Mouse (Mus musculus): ENCODE data around the gene H2-Q7. TPM values are rescaled to one million over a fixed set of nuclear protein-coding genes. Genes with fewer than 3 reads are reported as not detected.

Gene H2-Q7
- polyA plus RNA-seq, 1 experiment, result 2.6 TPM

- Histone ChIP-seq H3K27me3 (ENCODE audit: control insufficient read depth, insufficient read depth, low read length) (peaks cover 3% of the 10 kb centered on the region; the same call in 1 of the 2 replicates), H3K4me3 (replicated peaks; ENCODE audit: insufficient read depth, low read depth, low read length) (no peak within 1 kb of the TSS), H3K4me1 (ENCODE audit: control insufficient read depth, insufficient read depth, low read length) (no peaks in the 10 kb centered on the region), H3K27ac (ENCODE audit: insufficient read depth, low read length) (no peak within 1 kb of the TSS)
- TF ChIP-seq POLR2A (IDR thresholded peaks at IDR 0.05; ENCODE audit: borderline replicate concordance, insufficient read depth, low read length) (no peak), CTCF (IDR thresholded peaks at IDR 0.05; ENCODE audit: borderline replicate concordance, insufficient read depth, low read depth, low read length) (no peak)
- DNase-seq, result no peak
- WGBS, result 2% methylated on average over 80 of the region's 80 CpGs
These were observed 31.1 kb downstream of the H2-Q7 start, which contains the start of gene H2-Q10 for GRCm38 (mm10) chr17:35469842-35470751. Gene H2-Q10 (plus strand): TSS chr17:35470089.

DNA sequence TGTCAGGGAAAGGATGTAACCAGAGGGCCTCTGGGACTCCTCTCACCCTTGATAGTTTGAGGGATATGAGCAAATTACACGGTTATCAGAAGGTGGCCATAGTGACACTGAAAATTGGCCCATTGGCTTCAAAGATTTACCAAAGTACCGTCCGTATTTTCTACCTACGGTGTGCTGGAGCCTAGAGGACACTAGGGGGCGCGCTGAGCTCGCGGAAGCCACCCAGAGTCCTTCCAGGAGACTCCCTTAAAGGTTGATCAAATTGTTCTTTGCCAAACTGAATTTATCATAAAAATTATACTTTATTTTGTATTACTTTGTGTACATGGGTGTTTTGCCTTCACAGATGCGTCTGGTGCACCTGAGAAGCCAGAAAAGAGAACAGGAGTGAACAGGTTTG lies 45.1 kb downstream of the H2-Q7 start:
- Histone ChIP-seq H3K27ac (ENCODE audit: insufficient read depth, low read length) (no peak overlapping the region), H3K27me3 (ENCODE audit: control insufficient read depth, insufficient read depth, low read length) (no peaks in the 10 kb centered on the region), H3K4me3 (replicated peaks; ENCODE audit: insufficient read depth, low read depth, low read length) (no peak overlapping the region), H3K4me1 (ENCODE audit: control insufficient read depth, insufficient read depth, low read length) (no peaks in the 10 kb centered on the region)
- WGBS, result 1% methylated on average over 9 of the region's 9 CpGs
- TF ChIP-seq POLR2A (IDR thresholded peaks at IDR 0.05; ENCODE audit: borderline replicate concordance, insufficient read depth, low read length) (no peak), CTCF (IDR thresholded peaks at IDR 0.05; ENCODE audit: borderline replicate concordance, insufficient read depth, low read depth, low read length) (peak; percentile 82)
- peak; percentile 18 to 49 for DNase-seq

DNA sequence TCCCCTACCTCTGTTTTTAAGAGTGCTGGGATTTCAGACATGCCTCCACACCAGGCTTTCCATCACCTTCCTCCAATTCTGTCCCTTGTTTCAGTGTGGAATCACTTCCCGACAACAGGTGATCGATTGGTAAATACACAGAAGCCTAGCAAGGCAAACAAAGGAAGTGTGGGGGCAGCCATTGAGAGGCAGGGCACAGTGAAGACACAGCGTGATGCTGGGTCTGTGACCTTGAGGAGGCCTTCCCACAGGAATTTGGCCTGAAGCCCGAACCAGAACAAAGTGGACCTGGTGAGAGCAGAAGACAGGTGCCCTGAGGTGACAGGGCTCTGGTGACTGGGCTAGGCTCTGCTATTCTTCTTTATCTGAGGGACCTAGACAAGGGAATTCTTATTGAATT lies 46.7 kb downstream of the H2-Q7 start:
- 40% methylated on average over 4 of the region's 4 CpGs for WGBS
- no peak for DNase-seq
- H3K4me3 ChIP-seq (replicated peaks; ENCODE audit: insufficient read depth, low read depth, low read length), result no peak overlapping the region
- H3K27me3 ChIP-seq (ENCODE audit: control insufficient read depth, insufficient read depth, low read length), result no peaks in the 10 kb centered on the region
- H3K4me1 ChIP-seq (ENCODE audit: control insufficient read depth, insufficient read depth, low read length), result no peaks in the 10 kb centered on the region
- TF ChIP-seq POLR2A (IDR thresholded peaks at IDR 0.05; ENCODE audit: borderline replicate concordance, insufficient read depth, low read length) (no peak), CTCF (IDR thresholded peaks at IDR 0.05; ENCODE audit: borderline replicate concordance, insufficient read depth, low read depth, low read length) (no peak)
- no peak overlapping the region for H3K27ac ChIP-seq (ENCODE audit: insufficient read depth, low read length)

- 33% methylated on average over 10 of the region's 10 CpGs for WGBS
- H3K27me3 ChIP-seq (ENCODE audit: control insufficient read depth, insufficient read depth, low read length), result no peaks in the 10 kb centered on the region
- no peak for DNase-seq
- no peak overlapping the region for H3K4me3 ChIP-seq (replicated peaks; ENCODE audit: insufficient read depth, low read depth, low read length)
- H3K4me1 ChIP-seq (ENCODE audit: control insufficient read depth, insufficient read depth, low read length), result no peaks in the 10 kb centered on the region
- TF ChIP-seq CTCF (IDR thresholded peaks at IDR 0.05; ENCODE audit: borderline replicate concordance, insufficient read depth, low read depth, low read length) (no peak), POLR2A (IDR thresholded peaks at IDR 0.05; ENCODE audit: borderline replicate concordance, insufficient read depth, low read length) (no peak)
- H3K27ac ChIP-seq (ENCODE audit: insufficient read depth, low read length), result no peak overlapping the region
These were observed 47.8 kb downstream of the H2-Q7 start for GRCm38 (mm10) chr17:35486726-35487125.

DNA sequence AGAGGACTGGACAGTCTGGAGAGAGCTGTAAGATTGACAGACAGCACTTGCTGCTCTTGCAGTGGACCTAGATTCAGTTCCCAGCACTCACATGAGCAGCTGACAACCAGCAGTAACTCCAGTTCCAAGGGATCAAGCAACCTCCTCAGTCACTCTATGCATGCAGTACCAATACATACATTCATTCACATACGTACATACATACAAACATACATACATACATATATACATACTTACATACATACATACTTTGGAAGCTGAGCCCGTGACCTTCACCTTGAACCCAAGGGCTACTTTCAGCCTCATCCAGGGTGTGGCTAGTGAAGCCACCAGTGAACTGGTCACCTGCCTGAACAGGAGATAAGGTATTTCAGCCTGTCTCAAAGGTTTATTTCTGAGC lies 49.1 kb downstream of the H2-Q7 start:
- no peaks in the 10 kb centered on the region for H3K4me1 ChIP-seq (ENCODE audit: control insufficient read depth, insufficient read depth, low read length)
- no peak overlapping the region for H3K4me3 ChIP-seq (replicated peaks; ENCODE audit: insufficient read depth, low read depth, low read length)
- H3K27ac ChIP-seq (ENCODE audit: insufficient read depth, low read length), result no peak overlapping the region
- H3K27me3 ChIP-seq (ENCODE audit: control insufficient read depth, insufficient read depth, low read length), result no peaks in the 10 kb centered on the region
- TF ChIP-seq POLR2A (IDR thresholded peaks at IDR 0.05; ENCODE audit: borderline replicate concordance, insufficient read depth, low read length) (no peak), CTCF (IDR thresholded peaks at IDR 0.05; ENCODE audit: borderline replicate concordance, insufficient read depth, low read depth, low read length) (no peak)
- no peak for DNase-seq
- 97% methylated on average over 2 of the region's 2 CpGs for WGBS

GRCm38 (mm10) chr17:35490320-35490719 lies 51.4 kb downstream of the H2-Q7 start:
- Histone ChIP-seq H3K27ac (ENCODE audit: insufficient read depth, low read length) (no peak overlapping the region), H3K4me1 (ENCODE audit: control insufficient read depth, insufficient read depth, low read length) (no peaks in the 10 kb centered on the region), H3K4me3 (replicated peaks; ENCODE audit: insufficient read depth, low read depth, low read length) (no peak overlapping the region), H3K27me3 (ENCODE audit: control insufficient read depth, insufficient read depth, low read length) (no peaks in the 10 kb centered on the region)
- no peak for DNase-seq
- TF ChIP-seq POLR2A (IDR thresholded peaks at IDR 0.05; ENCODE audit: borderline replicate concordance, insufficient read depth, low read length) (no peak), CTCF (IDR thresholded peaks at IDR 0.05; ENCODE audit: borderline replicate concordance, insufficient read depth, low read depth, low read length) (no peak)
- WGBS, result 50% methylated on average over 5 of the region's 5 CpGs

Other genes with a start within 250 kb of the H2-Q7 start
- 0.34 and 0.38 TPM in 2 replicates for gene Ltb, start 244.7 kb upstream of the H2-Q7 start, polyA plus RNA-seq (2012; rRNA removed)
- not detected in 2 replicates for gene Tnf, start 237.1 kb upstream of the H2-Q7 start, polyA plus RNA-seq (2012; rRNA removed)
- 0.11 and 0.13 TPM in 2 replicates for gene Lta, start 233.8 kb upstream of the H2-Q7 start, polyA plus RNA-seq (2012; rRNA removed)
- not detected in 2 replicates for gene Gm16181, start 218.3 kb upstream of the H2-Q7 start, polyA plus RNA-seq (2012; rRNA removed)
- gene Atp6v1g2, start 205.5 kb upstream of the H2-Q7 start, polyA plus RNA-seq (2012; rRNA removed), result 628 TPM in 2 replicates
- 12.7 and 13.2 TPM in 2 replicates for gene Nfkbil1, start 203.4 kb upstream of the H2-Q7 start, polyA plus RNA-seq (2012; rRNA removed)
- 438 and 458 TPM in 2 replicates for gene Ddx39b, start 197.4 kb upstream of the H2-Q7 start, polyA plus RNA-seq (2012; rRNA removed)
- gene H2-D1, start 176.4 kb upstream of the H2-Q7 start, polyA plus RNA-seq (2012; rRNA removed), result 174 and 183 TPM in 2 replicates
- gene H2-Q1, start 118.8 kb upstream of the H2-Q7 start, polyA plus RNA-seq (2012; rRNA removed), result 0.26 and 0.92 TPM in 2 replicates
- gene H2-Q2, start 96.9 kb upstream of the H2-Q7 start, polyA plus RNA-seq (2012; rRNA removed), result 1.4 and 1.5 TPM in 2 replicates
- 5.1 and 7.0 TPM in 2 replicates for gene H2-Q4, start 59.5 kb upstream of the H2-Q7 start, polyA plus RNA-seq (2012; rRNA removed)
- gene H2-Q6, start 14.3 kb upstream of the H2-Q7 start, polyA plus RNA-seq (2012; rRNA removed), result 0.90 and 1.4 TPM in 2 replicates
- 0.06 and 0.11 TPM in 2 replicates for gene H2-Q10, start 30.9 kb downstream of the H2-Q7 start, polyA plus RNA-seq (2012; rRNA removed)
- gene Pou5f1, start 66.9 kb downstream of the H2-Q7 start, polyA plus RNA-seq (2012; rRNA removed), result not detected in 2 replicates
- gene Tcf19, start 77.7 kb downstream of the H2-Q7 start, polyA plus RNA-seq (2012; rRNA removed), result 5.7 and 6.7 TPM in 2 replicates
- gene Cchcr1, start 77.9 kb downstream of the H2-Q7 start, polyA plus RNA-seq (2012; rRNA removed), result 6.5 and 9.6 TPM in 2 replicates
- gene Psors1c2, start 94.0 kb downstream of the H2-Q7 start, polyA plus RNA-seq (2012; rRNA removed), result not detected in 2 replicates
- 0.05 and 0.16 TPM in 2 replicates for gene Cdsn, start 113.0 kb downstream of the H2-Q7 start, polyA plus RNA-seq (2012; rRNA removed)
- gene 2300002M23Rik, start 128.3 kb downstream of the H2-Q7 start, polyA plus RNA-seq (2012; rRNA removed), result not detected in 2 replicates
- gene Sfta2, start 162.4 kb downstream of the H2-Q7 start, polyA plus RNA-seq (2012; rRNA removed), result not detected in 2 replicates
- not detected in 2 replicates for gene Gm9573, start 187.5 kb downstream of the H2-Q7 start, polyA plus RNA-seq (2012; rRNA removed)
- gene Mucl3, start 204.5 kb downstream of the H2-Q7 start, polyA plus RNA-seq (2012; rRNA removed), result not detected in 2 replicates
- 35.5 and 35.9 TPM in 2 replicates for gene Vars2, start 228.4 kb downstream of the H2-Q7 start, polyA plus RNA-seq (2012; rRNA removed)
- gene Gtf2h4, start 234.6 kb downstream of the H2-Q7 start, polyA plus RNA-seq (2012; rRNA removed), result 30.7 and 34.8 TPM in 2 replicates